Mouse (Mus musculus) bone marrow, adult 2 months (tissue): Measurements from ENCODE around the gene Entpd8. TPM values are rescaled to one million over a fixed set of nuclear protein-coding genes. Genes with fewer than 3 reads are reported as not detected.

ENCODE experiments used
- H3K27ac ChIP-seq: fragments of 200-500 bp; 2 replicates; pipeline ENCODE4 v1.5.1; 2012; ENCODE audit warnings: low read depth, mild to moderate bottlenecking, control low read depth, inconsistent platforms, low read length; ENCODE audit not compliant: control insufficient read depth, poor library complexity, insufficient read depth
- H3K4me1 ChIP-seq: fragments of 200-500 bp; 2 replicates; pipeline ENCODE4 v1.6.1; 2011; ENCODE audit warnings: low read length; ENCODE audit not compliant: control insufficient read depth, insufficient read depth
- H3K4me3 ChIP-seq: fragments of 200-500 bp; replicated peaks from 2 replicates; pipeline ENCODE3; 2011; ENCODE audit warnings: mild to moderate bottlenecking, low read depth, low read length, control low read depth; ENCODE audit not compliant: control insufficient read depth
- CTCF ChIP-seq: fragments of 200-500 bp; IDR thresholded peaks from 2 replicates; pipeline ENCODE4 v1.5.1; 2011; ENCODE audit warnings: low read length, control low read depth; ENCODE audit not compliant: control insufficient read depth, insufficient read depth
- POLR2A ChIP-seq: fragments of 200-500 bp; IDR thresholded peaks from 2 replicates; pipeline ENCODE4 v1.6.1; 2011; ENCODE audit warnings: low read depth, mild to moderate bottlenecking, control low read depth, low read length, borderline replicate concordance; ENCODE audit not compliant: control insufficient read depth
- WGBS: fragments of 180-500 bp; shearing (Covaris S2); methylation state at CpG from one replicate; pipeline ENCODE4 v1.1.7; 2018; 5-methylcytosine and 5-hydroxymethylcytosine counted together
- polyA plus RNA-seq: library from polyadenylated mRNA; stranded (reverse); fragments of >200 nt; gene quantifications from 2 replicates; pipeline ENCODE4 v1.2.4, GENCODE M21; 2011; ENCODE audit warnings: low replicate concordance; ENCODE audit not compliant: missing spikeins, insufficient read depth, insufficient read length

Entpd8 gene
- polyA plus RNA-seq, 1 experiment: not detected

GRCm38 (mm10) chr2:25098956-25099355, 18.9 kb downstream of the Entpd8 start:
- WGBS: 51% methylated on average over 5 of the region's 5 CpGs
- Histone ChIP-seq H3K27ac (no peak overlapping the region), H3K4me3 (no peak overlapping the region), H3K4me1 (no peaks in the 10 kb centered on the region; the same call in 1 of the 2 replicates)
- TF ChIP-seq CTCF (0 out of 2 replicates have a peak, but pooled peaks have one; percentile 5), POLR2A (no peak)

- 71% methylated on average over 3 of the region's 3 CpGs for WGBS
- TF ChIP-seq CTCF: no peak
- H3K4me3 ChIP-seq: no peak overlapping the region
- H3K27ac ChIP-seq: no peak overlapping the region
- H3K4me1 ChIP-seq: no peaks in the 10 kb centered on the region; the same call in 1 of the 2 replicates
These were observed 19.6 kb downstream of the Entpd8 start for GRCm38 (mm10) chr2:25099703-25100102.

GRCm38 (mm10) chr2:25104122-25104521, 24.0 kb downstream of the Entpd8 start:
- Histone ChIP-seq H3K4me3 (no peak overlapping the region), H3K4me1 (no peaks in the 10 kb centered on the region), H3K27ac (no peak overlapping the region)
- TF ChIP-seq POLR2A (no peak), CTCF (no peak)
- 75% methylated on average over 2 of the region's 2 CpGs for WGBS

- H3K27ac ChIP-seq: no peak overlapping the region
- 54% methylated on average over 3 of the region's 3 CpGs for WGBS
- no peak for TF ChIP-seq POLR2A
- no peak for TF ChIP-seq CTCF
- peaks cover 3% of the 10 kb centered on the region for H3K4me1 ChIP-seq
- no peak overlapping the region for H3K4me3 ChIP-seq
These were observed 25.9 kb downstream of the Entpd8 start for GRCm38 (mm10) chr2:25106045-25106444.

DNA sequence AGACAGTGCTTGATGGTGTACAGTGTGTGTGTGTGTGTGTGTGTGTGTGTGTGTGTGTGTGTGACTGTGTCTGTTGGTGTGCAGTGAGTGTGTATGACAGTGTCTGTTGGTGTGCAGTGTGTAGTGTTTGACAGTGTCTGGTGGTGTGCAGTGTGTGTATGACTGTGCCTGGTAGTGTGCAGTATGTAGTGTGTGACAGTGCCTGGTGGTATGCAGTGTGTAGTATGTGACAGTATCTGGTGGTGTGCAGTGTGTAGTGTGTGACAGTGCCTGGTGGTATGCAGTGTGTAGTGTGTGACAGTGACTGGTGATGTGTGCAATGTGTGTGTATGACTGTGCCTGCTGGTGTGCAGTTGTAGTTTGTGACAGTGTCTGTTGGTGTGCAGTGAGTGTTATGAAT, 29.4 kb downstream of the Entpd8 start:
- no peak overlapping the region for H3K27ac ChIP-seq
- peaks cover 3% of the 10 kb centered on the region for H3K4me1 ChIP-seq
- H3K4me3 ChIP-seq: no peak overlapping the region
- TF ChIP-seq CTCF (no peak), POLR2A (no peak)

GRCm38 (mm10) chr2:25110505-25111183, 30.5 kb downstream of the Entpd8 start:
- peaks cover 3% of the 10 kb centered on the region for H3K4me1 ChIP-seq
- H3K4me3 ChIP-seq: no peak overlapping the region
- TF ChIP-seq CTCF: no peak
- no peak for TF ChIP-seq POLR2A
- H3K27ac ChIP-seq: no peak overlapping the region

DNA sequence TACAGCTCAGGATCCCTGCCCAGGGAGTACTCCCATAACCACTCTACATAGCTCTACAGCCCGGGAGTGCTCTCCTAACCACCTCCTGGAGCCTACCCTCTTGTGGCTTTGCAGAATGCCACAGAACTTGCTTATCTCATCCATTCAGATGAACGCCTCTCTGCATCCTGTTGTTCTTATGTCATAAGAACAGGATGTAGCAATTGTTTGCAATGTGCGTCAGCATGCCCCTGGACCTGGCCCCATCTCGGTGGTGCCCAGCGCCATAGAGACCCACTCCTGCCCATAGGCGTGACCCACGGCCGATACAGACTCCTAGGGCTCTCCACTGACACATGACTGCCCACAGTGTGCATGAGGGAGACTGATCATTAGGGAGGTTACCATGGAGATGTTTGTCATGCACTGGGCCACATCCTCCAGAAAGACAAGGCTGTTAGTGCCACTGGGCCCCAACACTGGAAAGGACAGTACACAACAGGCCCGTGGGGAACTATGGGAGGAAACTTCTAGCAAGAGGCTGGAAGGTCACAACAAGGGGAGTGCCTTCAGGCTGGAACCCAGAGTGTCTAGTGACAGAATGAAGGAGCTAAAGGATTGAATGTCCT, 31.2 kb downstream of the Entpd8 start:
- no peak for TF ChIP-seq CTCF
- TF ChIP-seq POLR2A: no peak
- H3K4me1 ChIP-seq: peaks cover 5% of the 10 kb centered on the region
- no peak overlapping the region for H3K27ac ChIP-seq
- no peak overlapping the region for H3K4me3 ChIP-seq
- 2% methylated on average over 9 of the region's 9 CpGs for WGBS

DNA sequence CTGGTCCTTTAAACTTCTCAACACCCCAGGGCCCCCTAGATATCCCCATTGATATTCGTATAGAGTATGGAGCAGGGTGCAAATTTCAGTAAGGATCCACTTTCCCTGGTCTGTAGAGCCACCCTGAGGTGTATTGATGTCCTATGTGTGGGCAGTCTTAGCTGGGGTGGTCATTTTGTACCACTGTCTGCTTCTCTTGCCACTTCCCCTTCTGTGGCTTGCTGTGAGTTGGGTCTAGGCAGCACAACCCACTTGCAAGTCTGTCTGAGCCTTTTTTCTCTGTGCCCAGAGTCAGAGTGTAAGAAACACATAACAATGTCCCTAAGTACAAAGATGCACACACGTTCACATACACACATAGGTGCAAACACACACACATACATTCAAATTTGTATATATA, 34.2 kb downstream of the Entpd8 start:
- TF ChIP-seq CTCF (no peak), POLR2A (no peak)
- Histone ChIP-seq H3K4me1 (peaks cover 5% of the 10 kb centered on the region), H3K27ac (no peak overlapping the region), H3K4me3 (no peak overlapping the region)
- 24% methylated on average over 2 of the region's 2 CpGs for WGBS
